Mouse (Mus musculus) heart, postnatal 36 days (tissue): ENCODE measurements around the gene Plin1. TPM values are rescaled to one million over a fixed set of nuclear protein-coding genes. Genes with fewer than 3 reads are reported as not detected.

Experiments used
- DNase-seq, 2 experiments: peaks; one replicate each; pipeline ENCODE4 v3.0.0; 2021 to 2022
- intact Hi-C: fragments of 180-260 bp; cut with DNase I; formaldehyde crosslinking; loops from one replicate; pipeline ENCODE4 v1.15.1; 2025
- total RNA-seq, 2 experiments: library from RNA; stranded (reverse); gene quantifications; 2 replicates each; pipeline ENCODE4 v1.2.3; 2021

Plin1 gene
- 10 to 100 TPM in 1 of 2 experiments, 1 to 10 TPM in 1; 2.2 to 12.4 TPM for total RNA-seq

GRCm38 (mm10) chr7:79732622-79733021, at the start of gene Plin1:
Plin1 (minus strand) TSS chr7:79732903.
- DNase-seq, result no peak
- intact Hi-C loops, result no loop called here

- DNase-seq, result no peak
- intact Hi-C loops, result loop anchor here (5.0 kb wide), 1 partner anchor 130 kb away; no protein-coding TSS in a partner anchor
Observed at GRCm38 (mm10) chr7:79782516-79782855, 49.8 kb upstream of the Plin1 start.

- intact Hi-C loops, result loop anchor here (5.0 kb wide), 1 partner anchor 130 kb away; no protein-coding TSS in a partner anchor
- DNase-seq, result no peak
Observed at GRCm38 (mm10) chr7:79781826-79782515, 49.3 kb upstream of the Plin1 start.

- DNase-seq, result peak; percentile 81 to 85
- intact Hi-C loops, result loop anchor here (5.0 kb wide), 1 partner anchor 131 kb away; no protein-coding TSS in a partner anchor
Observed at GRCm38 (mm10) chr7:79780647-79781626, 48.2 kb upstream of the Plin1 start.

GRCm38 (mm10) chr7:79771561-79772512, 39.1 kb upstream of the Plin1 start:
- DNase-seq, result no peak
- intact Hi-C loops, result no loop called here

GRCm38 (mm10) chr7:79769664-79770063, 37.0 kb upstream of the Plin1 start:
- DNase-seq, result no peak
- intact Hi-C loops, result no loop called here

GRCm38 (mm10) chr7:79765991-79766390, 33.3 kb upstream of the Plin1 start:
- no peak for DNase-seq
- intact Hi-C loops, result no loop called here

GRCm38 (mm10) chr7:79762106-79762505, 29.4 kb upstream of the Plin1 start:
- no peak for DNase-seq
- intact Hi-C loops, result no loop called here

GRCm38 (mm10) chr7:79761124-79761876, 28.6 kb upstream of the Plin1 start:
- no peak for DNase-seq
- intact Hi-C loops, result no loop called here

GRCm38 (mm10) chr7:79759766-79760165, 27.1 kb upstream of the Plin1 start:
- intact Hi-C loops, result no loop called here

GRCm38 (mm10) chr7:79758176-79758575, 25.5 kb upstream of the Plin1 start:
- no peak for DNase-seq
- intact Hi-C loops, result no loop called here

More at GRCm38 (mm10) chr7:79759766-79760165, 27.1 kb upstream of the Plin1 start:
- no peak for DNase-seq

- DNase-seq, result no peak
- intact Hi-C loops, result no loop called here
Observed at GRCm38 (mm10) chr7:79756334-79756733, 23.6 kb upstream of the Plin1 start.

- no peak for DNase-seq
- intact Hi-C loops, result no loop called here
Observed at GRCm38 (mm10) chr7:79749511-79749910, 16.8 kb upstream of the Plin1 start.

- no peak for DNase-seq
- intact Hi-C loops, result no loop called here
Observed at GRCm38 (mm10) chr7:79747659-79748058, 15.0 kb upstream of the Plin1 start.

- intact Hi-C loops, result no loop called here
- no peak for DNase-seq
Observed at GRCm38 (mm10) chr7:79744585-79744984, 11.9 kb upstream of the Plin1 start.

- no peak for DNase-seq
- intact Hi-C loops, result no loop called here
Observed at GRCm38 (mm10) chr7:79744051-79744450, 11.3 kb upstream of the Plin1 start.

GRCm38 (mm10) chr7:79742659-79743536, 10.2 kb upstream of the Plin1 start, which contains the start of the genes Pex11a and Wdr93:
Pex11a (minus strand) TSS chr7:79743131.
Wdr93 (plus strand) TSS chr7:79743163.
- intact Hi-C loops, result no loop called here
- peak; percentile 65 to 73 for DNase-seq

GRCm38 (mm10) chr7:79742277-79742658, 9.6 kb upstream of the Plin1 start:
- DNase-seq, result no peak
- intact Hi-C loops, result no loop called here
